21 mouse cellular contexts compared by ENCODE assay signal in genomic region chr10:72096951-72097350, GRCm38 (mm10).
A peak's percentile ranks its signal among the peaks of the same experiment; 100 is the strongest.
DNase-seq lines count a peak whose midpoint lies in the region; ATAC-seq lines count a peak whose summit lies in the region.
"Had no signal": no experiment of that assay in that cellular context is flagged by ENCODE, and none has a peak within 500 bp of the region (broad histone marks: within the 10 kb centered on the region; RNA-seq: fewer than 3 reads in every experiment).

No protein-coding gene starts in this region.

- DNase-seq in ovary, adult 18-20 months (ENCODE audit: low spot score): peak; percentile 8
- no peak for DNase-seq in ovary, postnatal 10 days (ENCODE audit: low spot score)
- DNase-seq in adrenal gland, adult 2 months: peak; percentile 88
- peak; percentile 78 for DNase-seq in adrenal gland, postnatal 14 days
- DNase-seq in adrenal gland, postnatal 4 days (ENCODE audit: low spot score in 2 of 2): peak; percentile 18
- no peak for DNase-seq in layer of hippocampus, postnatal 14 days (ENCODE audit: low spot score in 2 of 2)
- DNase-seq: B cell, adult 2 months; cerebellum, adult 11-12 months; cerebellum, adult 8-10 months; cerebellum, postnatal 10 days; cerebellum, postnatal 36 days; embryo, embryonic 11 days; gastrocnemius, postnatal 25 days; heart, adult 18-20 months; heart, postnatal 10 days; heart, postnatal 36 days had no signal

- ATAC-seq in megakaryocyte progenitor cell, adult 5-6 weeks (replicated peaks; ENCODE audit: poor library complexity): no peak
- ATAC-seq in CD4-positive, CD25-positive, alpha-beta regulatory T cell, adult 4 months: no peak
- ATAC-seq: activated CD4-positive, CD25-positive, alpha-beta regulatory T cell, adult 4 months; forebrain, embryonic 15.5 days; intestine, postnatal 0 days had no signal

Comparison
In these comparisons a context has a peak if more than half of its experiments do, and no peak if none do; other contexts are left out.
1. DNase-seq: peak in ovary, adult 18-20 months (single experiment), adrenal gland, adult 2 months (single experiment), adrenal gland, postnatal 14 days (single experiment) and adrenal gland, postnatal 4 days (2 of 2); none in ovary, postnatal 10 days (single experiment) and layer of hippocampus, postnatal 14 days (0 of 2).